Mouse (Mus musculus) heart, embryonic 11.5 days (tissue): ENCODE measurements at regions not wholly inside any gene's neighbourhood (a gene's known extent, or its start where the extent isn't known, plus 50 kb on each side); places are given as distances from the start of the nearest gene placed in this dataset.

Experiments used
- ATAC-seq: fragments of 200-750 bp; cut with Nextera tagmentation; replicated peaks from 2 replicates; pipeline ENCODE4 v1.8.0; 2017; ENCODE audit warnings: moderate library complexity; ENCODE audit not compliant: insufficient number of reproducible peaks, low FRiP score, low TSS enrichment
- H3K27ac ChIP-seq: fragments of 300-500 bp; sonication (generic); 2 replicates; pipeline ENCODE4 v1.5.1; 2014; ENCODE audit warnings: mild to moderate bottlenecking, low read depth, low read length
- H3K27me3 ChIP-seq: fragments of 300-500 bp; sonication (generic); 2 replicates; pipeline ENCODE4 v1.6.1; 2014; ENCODE audit warnings: mild to moderate bottlenecking, low read length, mixed read lengths; ENCODE audit not compliant: control insufficient read depth, insufficient read depth
- H3K36me3 ChIP-seq: fragments of 300-500 bp; sonication (generic); 2 replicates; pipeline ENCODE4 v1.6.1; 2014; ENCODE audit warnings: mild to moderate bottlenecking, low read length, moderate library complexity, mixed read lengths; ENCODE audit not compliant: control insufficient read depth, insufficient read depth
- H3K4me1 ChIP-seq: fragments of 300-500 bp; sonication (generic); 2 replicates; pipeline ENCODE4 v1.6.1; 2014; ENCODE audit warnings: low read length; ENCODE audit not compliant: control insufficient read depth, insufficient read depth
- H3K4me2 ChIP-seq: fragments of 300-500 bp; sonication (generic); 2 replicates; pipeline ENCODE4 v1.6.1; 2014; ENCODE audit warnings: mild to moderate bottlenecking, moderate library complexity
- H3K4me3 ChIP-seq: fragments of 300-500 bp; sonication (generic); 2 replicates; pipeline ENCODE4 v1.5.1; 2014; ENCODE audit warnings: low read depth, low read length
- H3K9ac ChIP-seq: fragments of 300-500 bp; sonication (generic); 2 replicates; pipeline ENCODE4 v1.6.1; 2014; ENCODE audit warnings: mild to moderate bottlenecking, low read depth, low read length, moderate library complexity
- H3K9me3 ChIP-seq: fragments of 300-500 bp; sonication (generic); replicated peaks from 2 replicates; pipeline ENCODE4 v1.6.1; 2016; ENCODE audit warnings: low read length; ENCODE audit not compliant: control insufficient read depth
- WGBS: fragments of 180-500 bp; shearing (Covaris S2); extraction: QIAGEN DNeasy Blood & Tissue Kit; methylation state at CpG from one replicate; pipeline ENCODE4 v1.1.7; 2014; ENCODE audit not compliant: insufficient replicate concordance; 5-methylcytosine and 5-hydroxymethylcytosine counted together

DNA sequence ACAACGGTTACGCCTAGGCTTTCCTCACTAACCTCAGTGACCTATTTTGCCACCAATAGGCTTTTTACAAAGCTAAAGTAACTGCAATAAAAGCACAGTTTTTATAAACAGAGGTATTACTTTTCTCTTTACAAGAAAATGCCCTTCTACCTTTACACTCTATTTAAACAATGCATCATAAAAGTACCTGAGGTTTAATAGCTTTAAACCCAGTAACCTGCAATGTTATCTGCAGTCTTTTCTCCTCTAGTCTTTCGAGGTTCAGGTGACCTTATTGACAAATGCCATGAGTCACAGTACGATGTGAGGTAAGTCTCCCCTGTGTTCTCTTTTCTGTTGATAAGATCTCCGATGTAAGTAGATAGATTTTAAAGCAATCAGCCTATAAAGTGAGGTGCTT is 320.3 kb upstream of the Atp2b1 start:
- Histone ChIP-seq H3K27ac (no peak overlapping the region), H3K36me3 (no peaks in the 10 kb centered on the region), H3K4me3 (no peak overlapping the region), H3K4me1 (no peaks in the 10 kb centered on the region), H3K27me3 (no peaks in the 10 kb centered on the region), H3K4me2 (no peak overlapping the region), H3K9me3 (no peaks in the 10 kb centered on the region), H3K9ac (no peak overlapping the region)
- no peak for ATAC-seq
- 82% methylated on average over 5 of the region's 5 CpGs for WGBS

GRCm38 (mm10) chr10:98608221-98608941 is 305.8 kb upstream of the Atp2b1 start:
- Histone ChIP-seq H3K9me3 (no peaks in the 10 kb centered on the region), H3K9ac (no peak overlapping the region), H3K27ac (no peak overlapping the region), H3K4me2 (no peak overlapping the region), H3K4me3 (no peak overlapping the region), H3K27me3 (no peaks in the 10 kb centered on the region), H3K36me3 (no peaks in the 10 kb centered on the region), H3K4me1 (no peaks in the 10 kb centered on the region)
- WGBS, result 77% methylated on average over 18 of the region's 18 CpGs
- no peak for ATAC-seq

DNA sequence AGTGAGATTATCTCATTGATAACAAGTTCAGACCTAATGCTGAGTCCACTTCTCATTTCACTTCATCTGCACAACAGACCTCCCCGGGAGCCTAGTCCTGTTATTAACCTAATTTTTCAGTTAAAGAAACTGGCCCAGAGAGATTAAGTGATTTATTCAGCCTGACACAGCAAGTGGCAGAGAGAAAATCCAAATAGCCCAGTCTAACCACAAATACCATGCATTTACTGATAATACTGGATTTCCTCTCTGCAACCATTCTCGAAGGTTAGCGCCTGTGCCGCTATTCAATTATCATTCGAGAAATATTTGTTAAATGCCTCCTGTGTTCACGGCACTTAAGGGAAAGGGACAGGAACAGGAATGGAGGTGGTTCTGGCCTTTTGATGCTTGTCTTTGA is 303.5 kb upstream of the Atp2b1 start:
- ATAC-seq, result no peak
- WGBS, result 65% methylated on average over 6 of the region's 6 CpGs
- H3K27ac ChIP-seq, result no peak overlapping the region
- H3K27me3 ChIP-seq, result no peaks in the 10 kb centered on the region
- H3K9ac ChIP-seq, result no peak overlapping the region
- H3K9me3 ChIP-seq, result no peaks in the 10 kb centered on the region
- no peak overlapping the region for H3K4me2 ChIP-seq
- no peaks in the 10 kb centered on the region for H3K4me1 ChIP-seq
- no peak overlapping the region for H3K4me3 ChIP-seq
- no peaks in the 10 kb centered on the region for H3K36me3 ChIP-seq

DNA sequence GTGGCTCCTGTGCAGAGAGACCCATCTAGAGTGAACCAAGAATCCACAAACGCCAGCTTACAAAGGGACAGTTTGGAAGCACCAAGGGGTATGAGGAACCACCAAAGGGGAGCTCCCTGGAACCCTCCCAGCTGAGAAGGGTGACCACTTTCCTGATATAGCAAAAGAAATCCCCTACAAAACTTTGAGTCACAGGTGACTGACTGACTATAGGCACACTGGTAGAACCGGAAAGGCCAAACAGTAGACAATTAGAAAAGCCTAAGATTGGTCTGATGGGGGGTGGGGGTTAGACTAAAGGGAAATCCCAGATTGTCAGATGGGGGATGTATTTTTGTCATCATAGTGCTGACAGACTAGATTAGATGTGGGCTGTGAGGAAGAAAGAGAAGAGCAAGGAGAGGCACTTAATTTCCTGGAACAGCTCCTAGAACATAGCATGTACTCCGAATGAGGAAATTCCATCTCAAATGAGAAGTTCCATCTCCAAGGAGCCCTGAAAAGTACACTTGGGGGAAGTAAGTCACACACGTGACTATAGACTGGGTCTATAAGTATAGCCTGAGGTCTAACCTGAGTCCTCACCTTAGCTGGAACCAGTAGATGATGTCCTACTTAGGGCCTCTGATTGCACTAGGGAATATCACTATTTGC is 302.4 kb upstream of the Atp2b1 start:
- H3K27me3 ChIP-seq, result no peaks in the 10 kb centered on the region
- H3K4me2 ChIP-seq, result no peak overlapping the region
- H3K4me1 ChIP-seq, result no peaks in the 10 kb centered on the region
- no peaks in the 10 kb centered on the region for H3K9me3 ChIP-seq
- 66% methylated on average over 4 of the region's 4 CpGs for WGBS
- no peak overlapping the region for H3K9ac ChIP-seq
- no peak overlapping the region for H3K27ac ChIP-seq
- no peak overlapping the region for H3K4me3 ChIP-seq
- no peaks in the 10 kb centered on the region for H3K36me3 ChIP-seq
- ATAC-seq, result no peak

GRCm38 (mm10) chr10:98618736-98619525 is 295.3 kb upstream of the Atp2b1 start:
- no peaks in the 10 kb centered on the region for H3K27me3 ChIP-seq
- H3K9ac ChIP-seq, result no peak overlapping the region
- WGBS, result 87% methylated on average over 21 of the region's 21 CpGs
- no peaks in the 10 kb centered on the region for H3K36me3 ChIP-seq
- H3K4me2 ChIP-seq, result no peak overlapping the region
- no peak overlapping the region for H3K4me3 ChIP-seq
- no peak overlapping the region for H3K27ac ChIP-seq
- no peaks in the 10 kb centered on the region for H3K9me3 ChIP-seq
- no peak for ATAC-seq
- no peaks in the 10 kb centered on the region for H3K4me1 ChIP-seq

GRCm38 (mm10) chr10:98624103-98624502 is 290.1 kb upstream of the Atp2b1 start:
- no peaks in the 10 kb centered on the region for H3K4me1 ChIP-seq
- H3K4me2 ChIP-seq, result peak overlapping the region; percentile 57
- no peaks in the 10 kb centered on the region for H3K9me3 ChIP-seq
- 68% methylated on average over 1 of the region's 1 CpGs for whole genome bisulfite sequencing
- ATAC-seq, result peak; percentile 94
- no peak overlapping the region for H3K9ac ChIP-seq
- H3K4me3 ChIP-seq, result no peak overlapping the region
- no peaks in the 10 kb centered on the region for H3K36me3 ChIP-seq
- H3K27me3 ChIP-seq, result no peaks in the 10 kb centered on the region
- H3K27ac ChIP-seq, result peak overlapping the region; percentile 73; the same call in 1 of the 2 replicates

GRCm38 (mm10) chr10:98624681-98625321 is 289.4 kb upstream of the Atp2b1 start:
- H3K4me3 ChIP-seq, result peak overlapping the region; percentile 16

DNA sequence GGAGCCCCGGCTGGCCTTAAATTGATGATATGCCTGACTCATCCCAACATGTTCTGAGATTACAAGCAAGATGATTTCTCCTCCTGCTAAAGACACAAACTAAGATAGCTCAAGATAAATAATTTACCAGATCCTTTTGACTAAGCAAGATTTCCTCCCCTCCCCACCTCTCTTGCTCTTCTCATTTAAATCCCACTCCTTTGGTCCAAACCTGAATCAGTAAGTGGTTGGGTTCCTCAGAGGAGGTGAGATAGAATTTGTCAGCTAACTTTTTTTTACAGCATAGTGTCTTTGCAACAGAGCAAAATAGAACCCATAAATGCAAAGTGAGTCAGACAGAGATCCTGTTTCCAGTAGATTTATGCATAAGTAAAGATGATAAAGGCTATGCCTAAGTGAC is 286.0 kb upstream of the Atp2b1 start:
- no peak overlapping the region for H3K9ac ChIP-seq
- WGBS, result 81% methylated on average over 1 of the region's 1 CpGs
- H3K27ac ChIP-seq, result no peak overlapping the region
- ATAC-seq, result no peak
- H3K9me3 ChIP-seq, result no peaks in the 10 kb centered on the region
- H3K4me1 ChIP-seq, result no peaks in the 10 kb centered on the region
- H3K4me2 ChIP-seq, result no peak overlapping the region
- no peaks in the 10 kb centered on the region for H3K36me3 ChIP-seq
- no peaks in the 10 kb centered on the region for H3K27me3 ChIP-seq
- no peak overlapping the region for H3K4me3 ChIP-seq

More at GRCm38 (mm10) chr10:98624681-98625321, 289.4 kb upstream of the Atp2b1 start:
- H3K4me2 ChIP-seq, result peak overlapping the region; percentile 57
- H3K9ac ChIP-seq, result no peak overlapping the region
- H3K27me3 ChIP-seq, result no peaks in the 10 kb centered on the region
- no peaks in the 10 kb centered on the region for H3K36me3 ChIP-seq
- WGBS, result 13% methylated on average over 12 of the region's 12 CpGs
- H3K27ac ChIP-seq, result peak overlapping the region; percentile 73
- H3K9me3 ChIP-seq, result no peaks in the 10 kb centered on the region
- ATAC-seq, result peak; percentile 85
- no peaks in the 10 kb centered on the region for H3K4me1 ChIP-seq
